Comparison of ENCODE assay signal across 8 mouse cellular contexts in genomic region chr13:34993595-34993982, GRCm38 (mm10). TPM values are rescaled to one million over a fixed set of nuclear protein-coding genes. Genes with fewer than 3 reads are reported as not detected.
DNase-seq lines count a peak whose midpoint lies in the region; ATAC-seq lines count a peak whose summit lies in the region.

No protein-coding gene starts in this region.

- peak; percentile 53 for ATAC-seq in heart, embryonic 11.5 days (replicated peaks; ENCODE audit: insufficient number of reproducible peaks, low FRiP score, low TSS enrichment)
- ATAC-seq in CD4-positive, CD25-positive, alpha-beta regulatory T cell, adult 4 months: peak; percentile 58
- ATAC-seq in embryonic facial prominence, embryonic 14.5 days (ENCODE audit: low read depth): peak; percentile 57
- peak; percentile 72 for ATAC-seq in intestine, embryonic 16.5 days
- ATAC-seq in neural tube, embryonic 14.5 days (ENCODE audit: low read depth): peak; percentile 57

- no peaks in the 10 kb centered on the region for H3K27me3 ChIP-seq in heart, embryonic 11.5 days (ENCODE audit: control insufficient read depth, insufficient read depth, low read length)
- H3K27me3 ChIP-seq in embryonic facial prominence, embryonic 14.5 days (replicated peaks; ENCODE audit: control insufficient read depth, insufficient read depth, low read length): no peaks in the 10 kb centered on the region
- no peaks in the 10 kb centered on the region for H3K27me3 ChIP-seq in intestine, embryonic 16.5 days (replicated peaks; ENCODE audit: control insufficient read depth, insufficient read depth, low read length)
- no peaks in the 10 kb centered on the region for H3K27me3 ChIP-seq in neural tube, embryonic 14.5 days (ENCODE audit: control insufficient read depth, insufficient read depth, low read length)

- H3K9me3 ChIP-seq in heart, embryonic 11.5 days (replicated peaks; ENCODE audit: control insufficient read depth, low read length): no peaks in the 10 kb centered on the region
- 0 out of 2 replicates have a peak, but pooled peaks cover 2% of the 10 kb centered on the region for H3K9me3 ChIP-seq in embryonic facial prominence, embryonic 14.5 days (ENCODE audit: control insufficient read depth, low read length)
- H3K9me3 ChIP-seq in intestine, embryonic 16.5 days (ENCODE audit: control insufficient read depth, low read length): no peaks in the 10 kb centered on the region
- no peaks in the 10 kb centered on the region for H3K9me3 ChIP-seq in neural tube, embryonic 14.5 days (ENCODE audit: control insufficient read depth, low read length)

- 2% methylated on average over 22 of the region's 22 CpGs for WGBS in heart, embryonic 11.5 days (ENCODE audit: insufficient replicate concordance)
- WGBS in embryonic facial prominence, embryonic 14.5 days: under 1% methylated on average over 21 of the region's 22 CpGs
- WGBS in intestine, embryonic 16.5 days: under 1% methylated on average over 22 of the region's 22 CpGs
- WGBS in neural tube, embryonic 14.5 days: 1% methylated on average over 22 of the region's 22 CpGs

- DNase-seq in heart, postnatal 36 days: no peak
- peak; percentile 53 for DNase-seq in embryonic facial prominence, embryonic 14.5 days (ENCODE audit: low spot score)
- no peak for DNase-seq in gastrocnemius, adult 8-10 months (ENCODE audit: low spot score in 2 of 2)
- no peak for DNase-seq in urinary bladder, postnatal 14 days (ENCODE audit: low spot score)

- H3K4me3 ChIP-seq in heart, embryonic 11.5 days (ENCODE audit: low read depth, low read length): peak overlapping the region; percentile 72
- H3K4me3 ChIP-seq in embryonic facial prominence, embryonic 14.5 days (ENCODE audit: low read depth, low read length): peak overlapping the region; percentile 70
- peak overlapping the region; percentile 67 for H3K4me3 ChIP-seq in intestine, embryonic 16.5 days (ENCODE audit: low read length)
- peak overlapping the region; percentile 61 for H3K4me3 ChIP-seq in neural tube, embryonic 14.5 days (ENCODE audit: low read depth, low read length)

- intact Hi-C loops in heart, postnatal 36 days (cut with DNase I): no loop called here

- peak overlapping the region; percentile 74 for H3K4me2 ChIP-seq in heart, embryonic 11.5 days
- H3K4me2 ChIP-seq in embryonic facial prominence, embryonic 14.5 days (ENCODE audit: low read depth, low read length): peak overlapping the region; percentile 66
- H3K4me2 ChIP-seq in intestine, embryonic 16.5 days (ENCODE audit: low read depth, low read length): peak overlapping the region; percentile 82
- H3K4me2 ChIP-seq in neural tube, embryonic 14.5 days (ENCODE audit: low read depth, low read length): peak overlapping the region; percentile 71

- peaks cover 6% of the 10 kb centered on the region for H3K36me3 ChIP-seq in heart, embryonic 11.5 days (ENCODE audit: control insufficient read depth, insufficient read depth, low read length)
- peaks cover 14% of the 10 kb centered on the region for H3K36me3 ChIP-seq in embryonic facial prominence, embryonic 14.5 days (ENCODE audit: control insufficient read depth, insufficient read depth, low read length)
- peaks cover 7% of the 10 kb centered on the region; the same call in 1 of the 2 replicates for H3K36me3 ChIP-seq in intestine, embryonic 16.5 days (ENCODE audit: control insufficient read depth, insufficient read depth, low read length)
- H3K36me3 ChIP-seq in neural tube, embryonic 14.5 days (ENCODE audit: control insufficient read depth, insufficient read depth, low read length): 0 out of 2 replicates have a peak, but pooled peaks cover 4% of the 10 kb centered on the region

- peaks cover 6% of the 10 kb centered on the region for H3K4me1 ChIP-seq in heart, embryonic 11.5 days (ENCODE audit: control insufficient read depth, insufficient read depth, low read length)
- 0 out of 2 replicates have a peak, but pooled peaks cover 5% of the 10 kb centered on the region for H3K4me1 ChIP-seq in embryonic facial prominence, embryonic 14.5 days (ENCODE audit: control insufficient read depth, insufficient read depth, low read length)
- H3K4me1 ChIP-seq in intestine, embryonic 16.5 days (ENCODE audit: control insufficient read depth, insufficient read depth, low read length): peaks cover 12% of the 10 kb centered on the region
- H3K4me1 ChIP-seq in neural tube, embryonic 14.5 days (ENCODE audit: control insufficient read depth, insufficient read depth, low read length): peaks cover 8% of the 10 kb centered on the region

- peak overlapping the region; percentile 88 for H3K27ac ChIP-seq in heart, embryonic 11.5 days (ENCODE audit: low read depth, low read length)
- H3K27ac ChIP-seq in embryonic facial prominence, embryonic 14.5 days (replicated peaks; ENCODE audit: low read depth, low read length): peak overlapping the region; percentile 90
- H3K27ac ChIP-seq in intestine, embryonic 16.5 days (ENCODE audit: low read length): peak overlapping the region; percentile 89
- peak overlapping the region; percentile 81 for H3K27ac ChIP-seq in neural tube, embryonic 14.5 days (ENCODE audit: low read depth, low read length)

- H3K9ac ChIP-seq in heart, embryonic 11.5 days (ENCODE audit: low read depth, low read length): peak overlapping the region; percentile 89
- H3K9ac ChIP-seq in embryonic facial prominence, embryonic 14.5 days (ENCODE audit: low read depth, low read length): peak overlapping the region; percentile 74
- peak overlapping the region; percentile 83 for H3K9ac ChIP-seq in intestine, embryonic 16.5 days (ENCODE audit: low read depth, low read length)
- H3K9ac ChIP-seq in neural tube, embryonic 14.5 days (replicated peaks; ENCODE audit: low read depth, low read length): peak overlapping the region; percentile 76

RNA-seq across cellular contexts. Expression of gene Eci3, which starts 30.0 kb away (rescaled TPM):
- 0.39 and 0.51 TPM in 2 replicates for polyA plus RNA-seq in heart, embryonic 11.5 days (2014; fragmentation: Nextera tagmentation; extraction: Ambion mirVana)
- total RNA-seq in heart, postnatal 36 days (2021): 1 to 10 TPM; 3.0 to 3.2 TPM
- polyA plus RNA-seq in CD4-positive, CD25-positive, alpha-beta regulatory T cell, adult 4 months (2017; shearing (Covaris generic)): under 1 TPM in 1 of 2 experiments, not detected in 1; 0.35 TPM
- 1.0 and 2.1 TPM in 2 replicates for polyA plus RNA-seq in embryonic facial prominence, embryonic 14.5 days (2014; fragmentation: Nextera tagmentation; extraction: Ambion mirVana)
- 3.4 and 3.5 TPM in 2 replicates for polyA plus RNA-seq in intestine, embryonic 16.5 days (2015; fragmentation: Nextera tagmentation; extraction: Ambion mirVana)
- 0.50 and 0.82 TPM in 2 replicates for polyA plus RNA-seq in neural tube, embryonic 14.5 days (2014; fragmentation: Nextera tagmentation; extraction: Ambion mirVana)
- total RNA-seq in gastrocnemius, adult 8-10 months (2022): under 1 TPM; 0.32 to 0.65 (median 0.46) TPM

RNA-seq across cellular contexts. Expression of gene Eci2, which starts 33.3 kb away (rescaled TPM):
- 112 and 113 TPM in 2 replicates for polyA plus RNA-seq in heart, embryonic 11.5 days (2014; fragmentation: Nextera tagmentation; extraction: Ambion mirVana)
- 100 to 1,000 TPM; 280 to 307 TPM for total RNA-seq in heart, postnatal 36 days (2021)
- 10 to 100 TPM; 81.0 to 95.7 TPM for polyA plus RNA-seq in CD4-positive, CD25-positive, alpha-beta regulatory T cell, adult 4 months (2017; shearing (Covaris generic))
- polyA plus RNA-seq in embryonic facial prominence, embryonic 14.5 days (2014; fragmentation: Nextera tagmentation; extraction: Ambion mirVana): 129 and 147 TPM in 2 replicates
- polyA plus RNA-seq in intestine, embryonic 16.5 days (2015; fragmentation: Nextera tagmentation; extraction: Ambion mirVana): 174 and 180 TPM in 2 replicates
- 96.4 and 110 TPM in 2 replicates for polyA plus RNA-seq in neural tube, embryonic 14.5 days (2014; fragmentation: Nextera tagmentation; extraction: Ambion mirVana)
- total RNA-seq in gastrocnemius, adult 8-10 months (2022): 10 to 100 TPM; 75.3 to 88.2 (median 81.1) TPM
